Mouse (Mus musculus): Measurements from ENCODE around the gene Nubp2. TPM values are rescaled to one million over a fixed set of nuclear protein-coding genes. Genes with fewer than 3 reads are reported as not detected.

Gene Nubp2
- polyA plus RNA-seq, 1 experiment: 36.3 TPM

DNA sequence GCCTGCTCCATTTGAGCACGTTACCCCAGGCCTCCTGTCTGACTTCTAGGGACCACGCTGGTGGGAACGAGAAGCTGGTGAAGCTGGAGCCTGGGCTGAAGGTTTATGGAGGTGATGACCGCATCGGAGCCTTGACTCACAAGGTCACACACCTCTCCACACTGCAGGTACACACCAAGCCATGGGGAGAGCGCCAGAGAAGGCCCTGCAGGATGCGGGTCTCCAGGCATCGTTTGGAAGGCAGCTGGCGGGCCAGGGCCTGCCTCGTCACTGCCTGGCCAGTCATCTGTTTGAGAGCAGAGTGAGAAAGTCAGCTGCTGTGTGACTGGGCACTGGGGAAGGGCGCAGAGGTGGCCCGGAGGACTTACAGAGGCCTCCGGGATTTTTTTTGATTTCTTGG lies 29.6 kb downstream of the Nubp2 start:
- TF ChIP-seq POLR2A (IDR thresholded peaks at IDR 0.05; ENCODE audit: borderline replicate concordance, extremely low read depth, insufficient read depth, insufficient read length, poor library complexity, severe bottlenecking): no peak
- no peak for DNase-seq (ENCODE audit: low read depth)

- TF ChIP-seq CTCF (IDR thresholded peaks at IDR 0.05; ENCODE audit: borderline replicate concordance, extremely low read depth, insufficient read depth, insufficient read length): no peak
- TF ChIP-seq POLR2A (IDR thresholded peaks at IDR 0.05; ENCODE audit: borderline replicate concordance, extremely low read depth, insufficient read depth, insufficient read length, poor library complexity, severe bottlenecking): no peak
- no peak for DNase-seq (ENCODE audit: low read depth)
These were observed 30.2 kb downstream of the Nubp2 start for GRCm38 (mm10) chr17:24855838-24856464.

DNA sequence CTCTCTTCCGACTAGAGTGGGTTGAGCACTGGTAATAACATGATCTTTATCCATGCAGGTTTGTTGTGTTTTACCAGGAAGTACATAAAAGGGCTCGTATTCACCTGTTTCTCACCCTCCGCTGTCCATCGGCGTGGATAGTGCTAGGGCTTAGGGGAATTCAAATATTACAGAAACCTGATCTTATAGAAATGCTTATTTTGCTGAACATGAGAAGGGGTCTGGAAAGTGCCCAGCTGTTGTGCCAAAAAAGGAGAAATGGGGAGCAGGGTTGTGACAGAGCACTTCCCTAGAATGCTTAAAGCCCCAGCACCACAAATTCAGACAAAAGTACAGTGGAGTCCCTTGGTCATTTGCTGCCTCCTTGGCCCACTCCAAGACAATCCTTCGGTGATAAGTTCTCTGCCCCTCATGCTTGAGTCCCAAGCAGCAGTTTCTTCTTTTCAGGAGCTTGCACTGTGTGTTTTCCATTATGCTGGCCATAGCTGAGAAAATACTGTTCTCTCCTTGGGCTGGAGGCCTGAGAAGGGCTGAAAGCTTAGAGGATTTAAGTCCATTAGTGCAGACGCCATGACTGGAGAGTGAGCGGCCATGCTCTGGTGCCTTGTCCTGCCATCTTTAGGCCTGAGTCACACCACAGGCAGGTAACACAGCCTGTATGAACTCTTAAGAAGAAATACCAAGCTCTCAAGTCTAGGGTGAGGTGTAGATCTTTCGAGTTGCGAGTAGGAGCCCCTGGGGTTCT lies 34.6 kb downstream of the Nubp2 start:
- no peak for DNase-seq (ENCODE audit: low read depth)
- TF ChIP-seq CTCF (IDR thresholded peaks at IDR 0.05; ENCODE audit: borderline replicate concordance, extremely low read depth, insufficient read depth, insufficient read length) (no peak), POLR2A (IDR thresholded peaks at IDR 0.05; ENCODE audit: borderline replicate concordance, extremely low read depth, insufficient read depth, insufficient read length, poor library complexity, severe bottlenecking) (no peak)

- DNase-seq (ENCODE audit: low read depth): no peak
- TF ChIP-seq CTCF (IDR thresholded peaks at IDR 0.05; ENCODE audit: borderline replicate concordance, extremely low read depth, insufficient read depth, insufficient read length) (no peak), POLR2A (IDR thresholded peaks at IDR 0.05; ENCODE audit: borderline replicate concordance, extremely low read depth, insufficient read depth, insufficient read length, poor library complexity, severe bottlenecking) (no peak)
These were observed 35.4 kb downstream of the Nubp2 start for GRCm38 (mm10) chr17:24850773-24851127.

DNA sequence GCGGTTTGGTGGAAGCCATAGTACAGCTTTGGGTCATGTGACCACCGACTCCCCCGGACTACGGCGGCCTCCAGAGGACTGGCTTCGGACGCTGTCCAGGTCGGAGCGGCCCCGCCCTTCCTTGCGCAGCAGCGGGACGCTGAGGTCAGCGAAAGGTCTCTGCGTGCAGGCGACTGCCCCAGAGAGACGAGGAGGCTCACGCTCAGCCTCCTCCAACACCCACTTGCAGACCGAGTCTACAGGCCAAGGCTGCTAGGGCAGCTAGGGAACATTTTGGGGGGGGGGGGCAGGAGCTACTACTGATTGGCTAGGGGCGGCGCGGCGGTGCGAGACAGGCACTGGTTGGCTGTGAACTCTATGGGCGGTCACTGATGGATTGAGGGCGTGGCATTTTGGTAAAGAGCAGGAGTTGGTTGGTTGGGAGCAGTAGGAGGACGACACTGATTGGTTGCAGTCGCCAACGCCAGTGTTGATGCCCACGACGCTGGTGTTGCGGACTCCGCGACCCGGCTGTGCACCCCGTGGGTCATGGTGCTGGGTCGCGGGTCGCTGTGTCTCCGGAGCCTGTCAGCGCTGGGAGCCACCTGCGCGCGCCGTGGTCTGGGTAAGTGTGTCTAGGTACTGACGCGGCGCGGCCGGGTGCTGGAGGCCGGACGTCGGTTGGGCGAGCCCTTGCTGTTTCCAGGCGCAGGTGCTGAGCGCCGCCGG lies 35.9 kb downstream of the Nubp2 start, which contains the start of gene Fahd1:
Gene Fahd1, minus strand, starts transcription at position 300 of the 708 bp plus-strand sequence.
- peak; percentile 42; the same call in 1 of the 2 replicates for TF ChIP-seq POLR2A (IDR thresholded peaks at IDR 0.05; ENCODE audit: borderline replicate concordance, extremely low read depth, insufficient read depth, insufficient read length, poor library complexity, severe bottlenecking)
- no peak for TF ChIP-seq CTCF (IDR thresholded peaks at IDR 0.05; ENCODE audit: borderline replicate concordance, extremely low read depth, insufficient read depth, insufficient read length)
- DNase-seq (ENCODE audit: low read depth): peak; percentile 99

DNA sequence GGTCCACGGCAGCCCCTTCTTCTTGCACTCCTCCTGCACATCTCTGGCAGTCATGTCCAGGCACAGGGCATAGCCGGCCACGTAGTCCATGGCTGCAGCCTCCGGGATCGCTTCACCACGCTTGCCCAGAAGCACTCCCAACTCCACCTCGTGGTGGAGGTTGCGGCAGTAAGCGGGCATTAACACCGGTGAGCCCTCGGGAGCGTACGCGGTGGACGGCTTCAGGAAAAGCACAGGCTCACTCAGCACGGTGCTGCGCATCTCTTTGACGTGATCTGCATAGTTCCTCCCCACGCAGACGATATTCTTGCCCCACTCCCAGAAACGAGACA lies 36.5 kb downstream of the Nubp2 start:
- DNase-seq (ENCODE audit: low read depth): no peak
- TF ChIP-seq POLR2A (IDR thresholded peaks at IDR 0.05; ENCODE audit: borderline replicate concordance, extremely low read depth, insufficient read depth, insufficient read length, poor library complexity, severe bottlenecking): no peak
- peak; percentile 41; the same call in 1 of the 2 replicates for TF ChIP-seq CTCF (IDR thresholded peaks at IDR 0.05; ENCODE audit: borderline replicate concordance, extremely low read depth, insufficient read depth, insufficient read length)

- TF ChIP-seq POLR2A (IDR thresholded peaks at IDR 0.05; ENCODE audit: borderline replicate concordance, extremely low read depth, insufficient read depth, insufficient read length, poor library complexity, severe bottlenecking) (no peak), CTCF (IDR thresholded peaks at IDR 0.05; ENCODE audit: borderline replicate concordance, extremely low read depth, insufficient read depth, insufficient read length) (no peak)
- DNase-seq (ENCODE audit: low read depth): no peak
These were observed 37.5 kb downstream of the Nubp2 start for GRCm38 (mm10) chr17:24848600-24849031.

- no peak for TF ChIP-seq POLR2A (IDR thresholded peaks at IDR 0.05; ENCODE audit: borderline replicate concordance, extremely low read depth, insufficient read depth, insufficient read length, poor library complexity, severe bottlenecking)
- no peak for TF ChIP-seq CTCF (IDR thresholded peaks at IDR 0.05; ENCODE audit: borderline replicate concordance, extremely low read depth, insufficient read depth, insufficient read length)
- DNase-seq (ENCODE audit: low read depth): no peak
These were observed 38.8 kb downstream of the Nubp2 start for GRCm38 (mm10) chr17:24847386-24847785.

DNA sequence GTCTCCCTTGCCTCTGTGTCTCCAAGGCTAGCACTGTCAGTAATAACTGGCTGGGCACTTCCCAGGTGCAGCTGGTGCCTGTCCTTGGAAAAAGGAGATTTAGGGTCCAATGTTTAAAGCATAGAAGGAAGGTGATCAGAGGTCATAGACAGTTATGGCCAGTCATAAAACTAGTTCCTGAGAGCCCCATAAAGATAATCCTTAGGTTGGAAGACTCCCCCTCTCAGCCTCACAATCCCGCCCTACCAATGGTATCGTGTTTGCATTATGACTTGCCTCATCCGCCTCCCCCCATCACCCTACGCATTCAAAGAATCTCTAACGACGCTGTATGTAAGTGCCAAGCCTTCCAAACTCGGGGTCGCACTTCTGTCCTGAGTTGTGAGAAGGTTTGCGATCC lies 41.6 kb downstream of the Nubp2 start:
- no peak for DNase-seq (ENCODE audit: low read depth)
- TF ChIP-seq CTCF (IDR thresholded peaks at IDR 0.05; ENCODE audit: borderline replicate concordance, extremely low read depth, insufficient read depth, insufficient read length): no peak
- TF ChIP-seq POLR2A (IDR thresholded peaks at IDR 0.05; ENCODE audit: borderline replicate concordance, extremely low read depth, insufficient read depth, insufficient read length, poor library complexity, severe bottlenecking): no peak

- no peak for TF ChIP-seq CTCF (IDR thresholded peaks at IDR 0.05; ENCODE audit: borderline replicate concordance, extremely low read depth, insufficient read depth, insufficient read length)
- no peak for TF ChIP-seq POLR2A (IDR thresholded peaks at IDR 0.05; ENCODE audit: borderline replicate concordance, extremely low read depth, insufficient read depth, insufficient read length, poor library complexity, severe bottlenecking)
- no peak for DNase-seq (ENCODE audit: low read depth)
These were observed 43.5 kb downstream of the Nubp2 start for GRCm38 (mm10) chr17:24842631-24843030.

- TF ChIP-seq CTCF (IDR thresholded peaks at IDR 0.05; ENCODE audit: borderline replicate concordance, extremely low read depth, insufficient read depth, insufficient read length) (peak; percentile 20; the same call in 1 of the 2 replicates), POLR2A (IDR thresholded peaks at IDR 0.05; ENCODE audit: borderline replicate concordance, extremely low read depth, insufficient read depth, insufficient read length, poor library complexity, severe bottlenecking) (no peak)
- no peak for DNase-seq (ENCODE audit: low read depth)
These were observed 45.0 kb downstream of the Nubp2 start for GRCm38 (mm10) chr17:24841133-24841532.
